Mouse (Mus musculus) stomach, embryonic 15.5 days (tissue): Measurements from ENCODE around the gene Slc25a42. TPM values are rescaled to one million over a fixed set of nuclear protein-coding genes. Genes with fewer than 3 reads are reported as not detected.
"Not testable (repeated sequence)": the region's sequence is repeated elsewhere in the genome, so short reads cannot be mapped to it uniquely, and the experiment has no call there.

Experiments
- ATAC-seq: fragments of 200-750 bp; cut with Nextera tagmentation; 2 replicates; pipeline ENCODE4 v1.8.0; 2017; ENCODE audit warnings: low read depth, moderate number of reproducible peaks, moderate TSS enrichment; ENCODE audit not compliant: insufficient read depth, low FRiP score
- H3K27ac ChIP-seq: fragments of 300-500 bp; sonication (generic); 2 replicates; pipeline ENCODE4 v1.5.1; 2015; ENCODE audit warnings: mild to moderate bottlenecking, inconsistent platforms
- H3K27me3 ChIP-seq: fragments of 300-500 bp; sonication (generic); replicated peaks from 2 replicates; pipeline ENCODE4 v1.6.1; 2015; ENCODE audit warnings: inconsistent platforms
- H3K36me3 ChIP-seq: fragments of 300-500 bp; sonication (generic); 2 replicates; pipeline ENCODE4 v1.6.1; 2015; ENCODE audit warnings: inconsistent platforms
- H3K4me1 ChIP-seq: fragments of 300-500 bp; sonication (generic); 2 replicates; pipeline ENCODE4 v1.6.1; 2015; ENCODE audit warnings: inconsistent platforms
- H3K4me2 ChIP-seq: fragments of 300-500 bp; sonication (generic); 2 replicates; pipeline ENCODE4 v1.6.1; 2015; ENCODE audit warnings: mild to moderate bottlenecking, inconsistent platforms
- H3K4me3 ChIP-seq: fragments of 300-500 bp; sonication (generic); replicated peaks from 2 replicates; pipeline ENCODE4 v1.5.1; 2015; ENCODE audit warnings: inconsistent platforms
- H3K9ac ChIP-seq: fragments of 300-500 bp; sonication (generic); 2 replicates; pipeline ENCODE4 v1.6.1; 2015; ENCODE audit warnings: inconsistent platforms
- H3K9me3 ChIP-seq: fragments of 300-500 bp; sonication (generic); 2 replicates; pipeline ENCODE4 v1.6.1; 2016; ENCODE audit warnings: inconsistent platforms
- WGBS: fragments of 180-500 bp; shearing (Covaris S2); methylation state at CpG from one replicate; pipeline ENCODE4 v1.1.7; 2015; 5-methylcytosine and 5-hydroxymethylcytosine counted together
- polyA plus RNA-seq: library from polyadenylated mRNA; unstranded; fragments of >200 nt; fragmentation: Nextera tagmentation; extraction: Ambion mirVana; gene quantifications from 2 replicates; pipeline ENCODE4 v1.2.1, GENCODE M21; 2015

The Slc25a42 gene
- polyA plus RNA-seq, 1 experiment from 2014 or later, result 4.7 TPM

GRCm38 (mm10) chr8:70230837-70231236 lies 18.7 kb upstream of the Slc25a42 start:
- Histone ChIP-seq H3K9ac (no peak overlapping the region), H3K4me2 (no peak overlapping the region), H3K4me1 (peaks cover 14% of the 10 kb centered on the region), H3K9me3 (no peaks in the 10 kb centered on the region), H3K36me3 (no peaks in the 10 kb centered on the region), H3K27ac (no peak overlapping the region), H3K4me3 (no peak overlapping the region), H3K27me3 (no peaks in the 10 kb centered on the region)
- 89% methylated on average over 9 of the region's 9 CpGs for WGBS
- no peak for ATAC-seq

- H3K4me2 ChIP-seq, result no peak overlapping the region
- H3K36me3 ChIP-seq, result peaks cover 4% of the 10 kb centered on the region; the same call in 1 of the 2 replicates
- H3K4me1 ChIP-seq, result no peaks in the 10 kb centered on the region
- no peak overlapping the region for H3K4me3 ChIP-seq
- 74% methylated on average over 4 of the region's 4 CpGs for WGBS
- no peaks in the 10 kb centered on the region for H3K27me3 ChIP-seq
- H3K9me3 ChIP-seq, result no peaks in the 10 kb centered on the region
- no peak for ATAC-seq
- no peak overlapping the region for H3K9ac ChIP-seq
- H3K27ac ChIP-seq, result no peak overlapping the region
Measured at GRCm38 (mm10) chr8:70227997-70228396, 15.9 kb upstream of the Slc25a42 start.

GRCm38 (mm10) chr8:70223341-70223740 lies 11.2 kb upstream of the Slc25a42 start:
- ATAC-seq, result no peak
- H3K9ac ChIP-seq, result no peak overlapping the region
- no peak overlapping the region for H3K4me2 ChIP-seq
- H3K27ac ChIP-seq, result no peak overlapping the region
- no peaks in the 10 kb centered on the region for H3K27me3 ChIP-seq
- no peaks in the 10 kb centered on the region for H3K9me3 ChIP-seq
- WGBS, result 47% methylated on average over 6 of the region's 6 CpGs
- no peaks in the 10 kb centered on the region for H3K4me1 ChIP-seq
- no peak overlapping the region for H3K4me3 ChIP-seq
- H3K36me3 ChIP-seq, result peaks cover 15% of the 10 kb centered on the region; the same call in 1 of the 2 replicates

GRCm38 (mm10) chr8:70222041-70222440 lies 9.9 kb upstream of the Slc25a42 start:
- WGBS, result 89% methylated on average over 12 of the region's 12 CpGs
- Histone ChIP-seq H3K4me2 (no peak overlapping the region), H3K36me3 (peaks cover 15% of the 10 kb centered on the region; the same call in 1 of the 2 replicates), H3K9ac (no peak overlapping the region), H3K4me1 (no peaks in the 10 kb centered on the region), H3K27ac (no peak overlapping the region), H3K27me3 (no peaks in the 10 kb centered on the region), H3K4me3 (no peak overlapping the region), H3K9me3 (no peaks in the 10 kb centered on the region)
- no peak for ATAC-seq

- H3K4me1 ChIP-seq, result no peaks in the 10 kb centered on the region
- no peaks in the 10 kb centered on the region for H3K9me3 ChIP-seq
- H3K27ac ChIP-seq, result no peak overlapping the region
- H3K36me3 ChIP-seq, result peaks cover 15% of the 10 kb centered on the region; the same call in 1 of the 2 replicates
- no peaks in the 10 kb centered on the region for H3K27me3 ChIP-seq
- no peak overlapping the region for H3K9ac ChIP-seq
- no peak overlapping the region for H3K4me2 ChIP-seq
- no peak overlapping the region for H3K4me3 ChIP-seq
- 96% methylated on average over 3 of the region's 3 CpGs for WGBS
- no peak for ATAC-seq
Measured at GRCm38 (mm10) chr8:70220911-70221310, 8.8 kb upstream of the Slc25a42 start.

- no peak overlapping the region for H3K4me3 ChIP-seq
- no peak overlapping the region for H3K27ac ChIP-seq
- no peak overlapping the region for H3K4me2 ChIP-seq
- H3K36me3 ChIP-seq, result peaks cover 15% of the 10 kb centered on the region; the same call in 1 of the 2 replicates
- H3K9ac ChIP-seq, result no peak overlapping the region
- H3K27me3 ChIP-seq, result no peaks in the 10 kb centered on the region
- no peaks in the 10 kb centered on the region for H3K4me1 ChIP-seq
- 79% methylated on average over 8 of the region's 8 CpGs for WGBS
- ATAC-seq, result no peak
- H3K9me3 ChIP-seq, result no peaks in the 10 kb centered on the region
Measured at GRCm38 (mm10) chr8:70220236-70220840, 8.2 kb upstream of the Slc25a42 start.

- no peaks in the 10 kb centered on the region for H3K27me3 ChIP-seq
- no peaks in the 10 kb centered on the region for H3K9me3 ChIP-seq
- no peak overlapping the region for H3K4me3 ChIP-seq
- 39% methylated on average over 5 of the region's 5 CpGs for WGBS
- no peak overlapping the region for H3K9ac ChIP-seq
- no peak for ATAC-seq
- peaks cover 15% of the 10 kb centered on the region; the same call in 1 of the 2 replicates for H3K36me3 ChIP-seq
- H3K4me1 ChIP-seq, result no peaks in the 10 kb centered on the region
- no peak overlapping the region for H3K27ac ChIP-seq
- H3K4me2 ChIP-seq, result no peak overlapping the region
Measured at GRCm38 (mm10) chr8:70219107-70219684, 7.1 kb upstream of the Slc25a42 start.

- ATAC-seq, result no peak
- no peak overlapping the region for H3K27ac ChIP-seq
- no peaks in the 10 kb centered on the region for H3K27me3 ChIP-seq
- no peaks in the 10 kb centered on the region for H3K4me1 ChIP-seq
- H3K36me3 ChIP-seq, result peaks cover 6% of the 10 kb centered on the region; the same call in 1 of the 2 replicates
- no peak overlapping the region for H3K9ac ChIP-seq
- H3K4me3 ChIP-seq, result no peak overlapping the region
- no peaks in the 10 kb centered on the region for H3K9me3 ChIP-seq
- no peak overlapping the region for H3K4me2 ChIP-seq
Measured at GRCm38 (mm10) chr8:70217441-70217840, 5.3 kb upstream of the Slc25a42 start.

GRCm38 (mm10) chr8:70216566-70216965 lies 4.5 kb upstream of the Slc25a42 start:
- Histone ChIP-seq H3K9me3 (no peaks in the 10 kb centered on the region), H3K4me3 (no peak overlapping the region), H3K27ac (no peak overlapping the region), H3K4me2 (no peak overlapping the region), H3K36me3 (no peaks in the 10 kb centered on the region), H3K4me1 (no peaks in the 10 kb centered on the region), H3K27me3 (no peaks in the 10 kb centered on the region), H3K9ac (no peak overlapping the region)
- 61% methylated on average over 1 of the region's 1 CpGs for WGBS
- ATAC-seq, result no peak

GRCm38 (mm10) chr8:70216161-70216560 lies 4.1 kb upstream of the Slc25a42 start:
- H3K4me1 ChIP-seq, H3K9ac ChIP-seq, H3K27ac ChIP-seq, ATAC-seq, H3K36me3 ChIP-seq, H3K4me3 ChIP-seq, H3K27me3 ChIP-seq, H3K9me3 ChIP-seq, H3K4me2 ChIP-seq: not testable (repeated sequence)
- WGBS, result 73% methylated on average over 3 of the region's 3 CpGs

- no peaks in the 10 kb centered on the region for H3K36me3 ChIP-seq
- no peaks in the 10 kb centered on the region for H3K9me3 ChIP-seq
- H3K4me3 ChIP-seq, result no peak overlapping the region
- H3K4me1 ChIP-seq, result peaks cover 6% of the 10 kb centered on the region; the same call in 1 of the 2 replicates
- no peaks in the 10 kb centered on the region for H3K27me3 ChIP-seq
- H3K9ac ChIP-seq, result no peak overlapping the region
- ATAC-seq, result no peak
- no peak overlapping the region for H3K27ac ChIP-seq
- 70% methylated on average over 5 of the region's 5 CpGs for WGBS
- no peak overlapping the region for H3K4me2 ChIP-seq
Measured at GRCm38 (mm10) chr8:70215092-70215491, 3.0 kb upstream of the Slc25a42 start.

- WGBS, result 72% methylated on average over 3 of the region's 3 CpGs
- ATAC-seq, result no peak
- Histone ChIP-seq H3K9ac (no peak overlapping the region), H3K4me3 (no peak overlapping the region), H3K36me3 (no peaks in the 10 kb centered on the region), H3K27ac (no peak overlapping the region), H3K4me2 (no peak overlapping the region), H3K9me3 (no peaks in the 10 kb centered on the region), H3K4me1 (peaks cover 6% of the 10 kb centered on the region; the same call in 1 of the 2 replicates), H3K27me3 (no peaks in the 10 kb centered on the region)
Measured at GRCm38 (mm10) chr8:70214411-70214810, 2.3 kb upstream of the Slc25a42 start.
